Mouse (Mus musculus) bone marrow macrophage, adult 2 months (primary cell): ENCODE measurements around the gene Pcsk5.

Experiments used
- CTCF ChIP-seq: IDR thresholded peaks from 2 replicates; pipeline ENCODE4 v1.5.1; 2012; ENCODE audit warnings: low read depth, mild to moderate bottlenecking, low read length, moderate library complexity
- POLR2A ChIP-seq: IDR thresholded peaks from 2 replicates; pipeline ENCODE4 v1.6.1; 2012; ENCODE audit warnings: mild to moderate bottlenecking, low read depth, low read length, borderline replicate concordance

GRCm38 (mm10) chr19:17873755-17874154, 36.3 kb upstream of the Pcsk5 start:
- TF ChIP-seq POLR2A (no peak), CTCF (no peak)
